Mouse (Mus musculus): ENCODE measurements around the gene Nrp2.

- TF ChIP-seq CTCF (IDR thresholded peaks at IDR 0.05; ENCODE audit: control insufficient read depth, insufficient read depth, insufficient replicate concordance, low read depth, low read length), result no peak
- no peak for TF ChIP-seq POLR2A (IDR thresholded peaks at IDR 0.05; ENCODE audit: control insufficient read depth, low read depth, low read length)
Measured at GRCm38 (mm10) chr1:62828156-62828555, 125.1 kb downstream of the Nrp2 start.
